Mouse (Mus musculus): Measurements from ENCODE around the gene Nae1. TPM values are rescaled to one million over a fixed set of nuclear protein-coding genes. Genes with fewer than 3 reads are reported as not detected.
A peak's percentile ranks its signal among the peaks of the same experiment; 100 is the strongest.

The Nae1 gene
- total RNA-seq (2012; rRNA removed) (41.9 and 49.7 TPM in 2 replicates), polyA plus RNA-seq (2012; ENCODE audit: insufficient read depth in 1 of 2, insufficient read length in 2 of 2, low read depth in 1 of 2, low replicate concordance in 2 of 2, missing spikeins in 1 of 2) (10 to 100 TPM in 1 of 2 experiments, not detected in 1; 39.2 TPM)

DNA sequence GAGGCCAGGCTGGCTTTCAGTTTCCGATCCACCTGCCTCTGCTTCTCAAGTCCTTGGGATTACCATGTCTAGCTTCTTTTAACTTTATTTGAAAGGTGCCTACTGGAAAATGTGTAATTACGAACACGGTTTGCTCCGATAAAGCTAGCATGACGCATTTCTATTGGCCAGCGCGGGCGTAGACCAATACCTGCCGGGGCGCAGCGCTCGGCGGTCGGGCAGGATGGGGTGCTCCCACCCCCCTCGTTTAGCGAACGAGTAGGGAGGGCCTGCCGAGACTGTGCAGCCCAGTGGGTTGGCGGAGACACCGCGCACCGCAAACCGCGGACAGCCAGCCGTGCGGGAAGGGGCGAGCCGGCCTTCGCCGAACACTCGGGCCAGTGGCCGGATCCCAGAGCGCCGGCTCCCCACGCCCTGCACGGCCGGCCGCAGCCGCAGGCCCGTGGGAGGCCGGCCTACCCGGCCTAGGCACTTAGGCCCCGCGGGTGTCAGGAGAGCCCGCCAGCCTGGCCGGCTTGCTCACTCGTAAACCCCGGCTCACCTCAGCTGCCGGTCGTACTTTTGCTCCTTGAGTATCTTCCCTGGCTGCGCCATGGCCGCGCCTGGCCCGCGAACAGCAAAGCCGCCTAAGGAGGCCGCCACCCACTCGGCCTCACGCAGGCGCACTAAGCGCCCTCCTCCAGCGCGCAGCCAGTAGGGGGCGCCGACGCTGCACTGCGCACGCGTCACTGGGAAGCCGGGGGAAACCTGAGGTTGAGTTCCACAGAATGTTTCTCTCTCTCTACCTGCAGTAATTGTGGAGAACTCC, at the start of gene Nae1, which contains the start of gene Car7:
Gene Nae1, minus strand, starts transcription at position 667 of the 808 bp plus-strand sequence.
Gene Car7, plus strand, starts transcription at position 719 of the 808 bp plus-strand sequence.
- Histone ChIP-seq H3K4me3 (ENCODE audit: control insufficient read depth in 1 of 2, insufficient read depth in 1 of 2, low read depth in 2 of 2, low read length in 2 of 2) (peak within 1 kb of the TSS; percentile 74 to 90), H3K9me3 (replicated peaks; ENCODE audit: insufficient read depth, low read length) (no peaks in the 10 kb centered on the region), H3K4me1 (ENCODE audit: control insufficient read depth in 1 of 2, insufficient read depth in 2 of 2, low read length in 2 of 2) (peaks cover 0 to 6% of the 10 kb centered on the region in 2 experiments; a peak in 2 of 4 replicates), H3K9ac (ENCODE audit: control insufficient read depth, low read depth, low read length, poor library complexity, severe bottlenecking) (peak within 1 kb of the TSS; percentile 86), H3K36me3 (ENCODE audit: control insufficient read depth in 1 of 2, insufficient read depth in 2 of 2, low read length in 2 of 2) (peaks cover 0 to 11% of the 10 kb centered on the region in 2 experiments; a peak in 2 of 4 replicates), H3K27ac (ENCODE audit: control insufficient read depth, low read depth, low read length) (peak within 1 kb of the TSS; percentile 63), H3K27me3 (ENCODE audit: control insufficient read depth in 1 of 2, insufficient read depth in 2 of 2, low read length in 2 of 2) (no peaks in the 10 kb centered on the region), H3K79me2 (ENCODE audit: control insufficient read depth, insufficient read depth, low read length, poor library complexity) (peaks cover 21% of the 10 kb centered on the region)
- peak; percentile 95 for DNase-seq (ENCODE audit: low read depth, low spot score)
- peak; percentile 92 for TF ChIP-seq NELFE (IDR thresholded peaks at IDR 0.05; ENCODE audit: low read depth, low read length)
- no peak for TF ChIP-seq GATA1 (IDR thresholded peaks at IDR 0.05; ENCODE audit: low read depth, low read length)
- 0 out of 2 replicates have a peak, but pooled peaks have one; percentile 37 for TF ChIP-seq CHD1 (IDR thresholded peaks at IDR 0.05; ENCODE audit: low read depth, low read length)
- no peak; the same call in 1 of the 2 replicates for TF ChIP-seq RAD21 (IDR thresholded peaks at IDR 0.05; ENCODE audit: low read depth, low read length)
- TF ChIP-seq ZNF384 (IDR thresholded peaks at IDR 0.05; ENCODE audit: low read depth, low read length), result no peak
- no peak for TF ChIP-seq KAT2A (conservative IDR thresholded peaks at IDR 0.05; ENCODE audit: low read depth, low read length)
- peak; percentile 80; the same call in 1 of the 2 replicates for TF ChIP-seq POLR2AphosphoS2 (IDR thresholded peaks at IDR 0.05; ENCODE audit: low read length)
- no peak for TF ChIP-seq BHLHE40 (IDR thresholded peaks at IDR 0.05; ENCODE audit: borderline replicate concordance, low read depth, low read length)
- TF ChIP-seq TBP (IDR thresholded peaks at IDR 0.05; ENCODE audit: low read depth, low read length), result peak; percentile 25; the same call in 1 of the 2 replicates
- no peak for TF ChIP-seq MYB (IDR thresholded peaks at IDR 0.05; ENCODE audit: low read depth, low read length)
- TF ChIP-seq GABPA (IDR thresholded peaks at IDR 0.05; ENCODE audit: low read depth, low read length), result no peak
- no peak for TF ChIP-seq JUND (IDR thresholded peaks at IDR 0.05; ENCODE audit: low read depth, low read length)
- peak; percentile 84 for TF ChIP-seq MXI1 (IDR thresholded peaks at IDR 0.05; ENCODE audit: low read depth, low read length)
- TF ChIP-seq E2F4 (IDR thresholded peaks at IDR 0.05; ENCODE audit: borderline replicate concordance, low read depth, low read length), result peak; percentile 41; the same call in 1 of the 2 replicates
- no peak for TF ChIP-seq UBTF (IDR thresholded peaks at IDR 0.05; ENCODE audit: borderline replicate concordance, insufficient read depth, low read depth, low read length)
- TF ChIP-seq MYC (IDR thresholded peaks at IDR 0.05; ENCODE audit: low read depth, low read length), result no peak; the same call in 1 of the 2 replicates
- TF ChIP-seq ETS1 (IDR thresholded peaks at IDR 0.05; ENCODE audit: low read depth, low read length), result no peak
- 0 out of 2 replicates have a peak, but pooled peaks have one; percentile 68 for TF ChIP-seq MAZ (IDR thresholded peaks at IDR 0.05; ENCODE audit: low read depth, low read length)
- TF ChIP-seq POLR2AphosphoS5 (IDR thresholded peaks at IDR 0.05; ENCODE audit: borderline replicate concordance, low read depth, low read length), result no peak
- no peak for TF ChIP-seq TAL1 (IDR thresholded peaks at IDR 0.05; ENCODE audit: low read length)
- no peak for TF ChIP-seq ELF1 (IDR thresholded peaks at IDR 0.05; ENCODE audit: low read depth, low read length)
- no peak for TF ChIP-seq MEF2A (IDR thresholded peaks at IDR 0.05; ENCODE audit: extremely low read depth, insufficient replicate concordance, low read depth, low read length, poor library complexity, severe bottlenecking)
- TF ChIP-seq ZKSCAN1 (IDR thresholded peaks at IDR 0.05; ENCODE audit: low read depth, low read length), result no peak
- TF ChIP-seq USF2 (IDR thresholded peaks at IDR 0.05; ENCODE audit: borderline replicate concordance in 1 of 2, insufficient read depth in 1 of 2, low read depth in 1 of 2, low read length in 2 of 2), result no peak
- TF ChIP-seq ZC3H11A (IDR thresholded peaks at IDR 0.05; ENCODE audit: low read depth, low read length), result no peak
- peak; percentile 8; the same call in 1 of the 2 replicates for TF ChIP-seq SIN3A (IDR thresholded peaks at IDR 0.05; ENCODE audit: low read length)
- no peak for TF ChIP-seq CHD2 (IDR thresholded peaks at IDR 0.05; ENCODE audit: low read length)
- no peak for TF ChIP-seq USF1 (IDR thresholded peaks at IDR 0.05; ENCODE audit: low read depth, low read length)
- no peak for TF ChIP-seq RCOR1 (IDR thresholded peaks at IDR 0.05; ENCODE audit: low read depth, low read length)
- TF ChIP-seq MAX (IDR thresholded peaks at IDR 0.05; ENCODE audit: low read length), result no peak; the same call in 1 of the 2 replicates
- 0 out of 2 replicates have a peak, but pooled peaks have one; percentile 4 for TF ChIP-seq SMC3 (IDR thresholded peaks at IDR 0.05; ENCODE audit: low read depth, low read length)
- 0 out of 2 replicates have a peak, but pooled peaks have one; percentile 59 for TF ChIP-seq ZMIZ1 (IDR thresholded peaks at IDR 0.05; ENCODE audit: low read depth, low read length)
- no peak for TF ChIP-seq MAFK (IDR thresholded peaks at IDR 0.05; ENCODE audit: borderline replicate concordance, low read depth, low read length)
- peak; percentile 54; the same call in 1 of the 2 replicates for TF ChIP-seq HCFC1 (IDR thresholded peaks at IDR 0.05; ENCODE audit: low read depth, low read length)
- TF ChIP-seq POLR2A (IDR thresholded peaks at IDR 0.05; ENCODE audit: control insufficient read depth in 1 of 2, insufficient read depth in 1 of 2, low read depth in 1 of 2, low read length in 2 of 2, poor library complexity in 1 of 2), result peak; percentile 89 to 92

All from MEL (cell line).